Comparison of ENCODE assay signal across 8 mouse cellular contexts in the genomic region with DNA sequence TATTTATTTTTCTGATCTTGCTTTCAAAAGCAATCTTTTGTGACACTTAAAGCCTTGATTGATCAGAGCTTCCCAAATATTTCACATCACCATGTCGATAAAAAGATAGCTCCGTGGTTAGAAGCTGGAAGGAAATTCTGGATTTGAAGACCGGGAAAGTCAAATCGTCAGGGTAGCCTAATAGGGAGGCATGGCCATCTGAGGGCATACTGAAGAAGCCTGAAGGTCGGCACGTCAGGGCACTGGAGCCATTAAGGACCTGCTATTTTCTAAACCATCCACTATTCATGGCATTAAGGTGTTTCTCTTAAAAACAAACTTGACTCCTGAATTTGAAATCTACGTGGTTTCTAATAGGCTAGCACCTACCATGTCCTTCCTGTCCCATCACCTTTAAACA. TPM values are rescaled to one million over a fixed set of nuclear protein-coding genes. Genes with fewer than 3 reads are reported as not detected.
A peak's percentile ranks its signal among the peaks of the same experiment; 100 is the strongest.
DNase-seq lines count a peak whose midpoint lies in the region; ATAC-seq and TF ChIP-seq lines count a peak whose summit lies in the region.

No protein-coding gene starts in this region.

- DNase-seq in heart, postnatal 25 days (ENCODE audit: low spot score) = no peak
- no peak for DNase-seq in hindbrain, embryonic 11.5 days (ENCODE audit: low spot score)
- no peak for DNase-seq in left cerebral cortex, adult 11 months (ENCODE audit: low spot score)
- no peak for DNase-seq in ovary, adult 18-20 months (ENCODE audit: low spot score)

- no peaks in the 10 kb centered on the region for H3K27me3 ChIP-seq in heart, embryonic 11.5 days (ENCODE audit: control insufficient read depth, insufficient read depth, low read length)
- peaks cover 3% of the 10 kb centered on the region for H3K27me3 ChIP-seq in hindbrain, embryonic 11.5 days (ENCODE audit: control insufficient read depth, insufficient read depth, low read length)
- H3K27me3 ChIP-seq in liver, embryonic 15.5 days = peaks cover 11% of the 10 kb centered on the region; the same call in 1 of the 2 replicates

- TF ChIP-seq CTCF in cortical plate, adult 2 months (IDR thresholded peaks at IDR 0.05; ENCODE audit: extremely low read depth, insufficient read depth, low read length) = no peak

- intact Hi-C loops in heart, postnatal 25 days (cut with DNase I) = loop anchor here (2.0 to 5.0 kb wide), 4 partner anchors 25 to 115 kb away; a partner anchor contains a TSS

- H3K27ac ChIP-seq in heart, embryonic 11.5 days (ENCODE audit: low read depth, low read length) = no peak overlapping the region
- H3K27ac ChIP-seq in cortical plate, adult 2 months (ENCODE audit: insufficient read depth, low read length) = peak overlapping the region; percentile 91
- H3K27ac ChIP-seq in hindbrain, embryonic 11.5 days (ENCODE audit: low read depth, low read length) = no peak overlapping the region
- H3K27ac ChIP-seq in liver, embryonic 15.5 days (replicated peaks) = peak overlapping the region; percentile 77

- TF ChIP-seq POLR2A in cortical plate, adult 2 months (IDR thresholded peaks at IDR 0.05; ENCODE audit: extremely low read depth, insufficient read depth, low read length) = no peak

- peak overlapping the region; percentile 73 for H3K4me2 ChIP-seq in heart, embryonic 11.5 days
- H3K4me2 ChIP-seq in hindbrain, embryonic 11.5 days (replicated peaks; ENCODE audit: low read depth, low read length) = peak overlapping the region; percentile 92; the same call in 1 of the 2 replicates
- peak overlapping the region; percentile 96 for H3K4me2 ChIP-seq in liver, embryonic 15.5 days

- 0 out of 2 replicates have a peak, but pooled peaks cover 13% of the 10 kb centered on the region for H3K4me1 ChIP-seq in heart, embryonic 11.5 days (ENCODE audit: control insufficient read depth, insufficient read depth, low read length)
- no peaks in the 10 kb centered on the region; the same call in 1 of the 2 replicates for H3K4me1 ChIP-seq in cortical plate, adult 2 months (ENCODE audit: control insufficient read depth, insufficient read depth, low read length)
- H3K4me1 ChIP-seq in hindbrain, embryonic 11.5 days (replicated peaks; ENCODE audit: control insufficient read depth, insufficient read depth, low read length) = no peaks in the 10 kb centered on the region
- H3K4me1 ChIP-seq in liver, embryonic 15.5 days (replicated peaks) = peaks cover 88% of the 10 kb centered on the region

- H3K36me3 ChIP-seq in heart, embryonic 11.5 days (ENCODE audit: control insufficient read depth, insufficient read depth, low read length) = no peaks in the 10 kb centered on the region
- no peaks in the 10 kb centered on the region for H3K36me3 ChIP-seq in hindbrain, embryonic 11.5 days (ENCODE audit: control insufficient read depth, insufficient read depth, low read length)
- H3K36me3 ChIP-seq in liver, embryonic 15.5 days (replicated peaks) = no peaks in the 10 kb centered on the region

- H3K4me3 ChIP-seq in heart, embryonic 11.5 days (ENCODE audit: low read depth, low read length) = peak overlapping the region; percentile 83
- H3K4me3 ChIP-seq in cortical plate, adult 2 months (ENCODE audit: insufficient read depth, low read length) = peak overlapping the region; percentile 72
- H3K4me3 ChIP-seq in hindbrain, embryonic 11.5 days (ENCODE audit: low read depth, low read length) = peak overlapping the region; percentile 66; the same call in 1 of the 2 replicates
- peak overlapping the region; percentile 89 for H3K4me3 ChIP-seq in liver, embryonic 15.5 days (replicated peaks)

- ATAC-seq in heart, embryonic 11.5 days (replicated peaks; ENCODE audit: insufficient number of reproducible peaks, low FRiP score, low TSS enrichment) = no peak
- no peak for ATAC-seq in hindbrain, embryonic 11.5 days (ENCODE audit: low FRiP score)
- ATAC-seq in liver, embryonic 15.5 days (ENCODE audit: insufficient read depth) = no peak
- ATAC-seq in granulocyte monocyte progenitor cell, adult 5-6 weeks (replicated peaks; ENCODE audit: poor library complexity, severe bottlenecking) = no peak

- WGBS in heart, embryonic 11.5 days (ENCODE audit: insufficient replicate concordance) = 29% methylated on average over 7 of the region's 7 CpGs
- WGBS in hindbrain, embryonic 11.5 days = 48% methylated on average over 7 of the region's 7 CpGs
- 27% methylated on average over 7 of the region's 7 CpGs for WGBS in liver, embryonic 15.5 days (ENCODE audit: insufficient replicate concordance)

- H3K9me3 ChIP-seq in heart, embryonic 11.5 days (replicated peaks; ENCODE audit: control insufficient read depth, low read length) = no peaks in the 10 kb centered on the region
- H3K9me3 ChIP-seq in hindbrain, embryonic 11.5 days (ENCODE audit: control insufficient read depth, low read length) = no peaks in the 10 kb centered on the region
- H3K9me3 ChIP-seq in liver, embryonic 15.5 days (replicated peaks) = no peaks in the 10 kb centered on the region

- H3K9ac ChIP-seq in heart, embryonic 11.5 days (ENCODE audit: low read depth, low read length) = peak overlapping the region; percentile 92
- no peak overlapping the region for H3K9ac ChIP-seq in hindbrain, embryonic 11.5 days (ENCODE audit: low read depth, low read length)
- H3K9ac ChIP-seq in liver, embryonic 15.5 days = peak overlapping the region; percentile 89

RNA-seq across cellular contexts. Expression of a gene that starts 2.1 kb away (rescaled TPM):
- polyA plus RNA-seq in heart, embryonic 11.5 days (2014; fragmentation: Nextera tagmentation; extraction: Ambion mirVana) = 17.1 and 17.7 TPM in 2 replicates
- 10 to 100 TPM; 40.6 to 44.7 TPM for total RNA-seq in heart, postnatal 25 days (2021)
- 18.7 and 20.1 TPM in 2 replicates for polyA plus RNA-seq in cortical plate, adult 2 months (2012; rRNA removed)
- polyA plus RNA-seq in hindbrain, embryonic 11.5 days (2014; fragmentation: Nextera tagmentation; extraction: Ambion mirVana) = 8.0 and 9.8 TPM in 2 replicates
- 25.7 and 26.7 TPM in 2 replicates for polyA plus RNA-seq in liver, embryonic 15.5 days (2015; fragmentation: Nextera tagmentation; extraction: Ambion mirVana)
- not detected in 2 replicates for total RNA-seq in granulocyte monocyte progenitor cell, adult 5-6 weeks (2014; fragmentation: Nextera tagmentation)
- 0.73 TPM in 1 of 2 replicates, not detected in the other for total RNA-seq in granulocyte monocyte progenitor cell, adult 5-6 weeks (2017)

Comparison
In these comparisons a context has a peak if more than half of its experiments do, and no peak if none do; other contexts are left out.
1. H3K27ac ChIP-seq: peak in cortical plate, adult 2 months (single experiment) and liver, embryonic 15.5 days (single experiment); none in heart, embryonic 11.5 days (single experiment) and hindbrain, embryonic 11.5 days (single experiment).
2. Peak in every context shown above with its lines, with median percentiles within 50 percentile points of each other: H3K4me2 ChIP-seq and H3K4me3 ChIP-seq.